Mouse (Mus musculus) adrenal gland, postnatal 14 days (tissue): ENCODE measurements at regions not wholly inside any gene's neighbourhood (a gene's known extent, or its start where the extent isn't known, plus 50 kb on each side); places are given as distances from the start of the nearest gene placed in this dataset.

Experiments
- DNase-seq: peaks from one replicate; pipeline ENCODE4 v3.0.0; 2021; ENCODE audit warnings: mixed read lengths

DNA sequence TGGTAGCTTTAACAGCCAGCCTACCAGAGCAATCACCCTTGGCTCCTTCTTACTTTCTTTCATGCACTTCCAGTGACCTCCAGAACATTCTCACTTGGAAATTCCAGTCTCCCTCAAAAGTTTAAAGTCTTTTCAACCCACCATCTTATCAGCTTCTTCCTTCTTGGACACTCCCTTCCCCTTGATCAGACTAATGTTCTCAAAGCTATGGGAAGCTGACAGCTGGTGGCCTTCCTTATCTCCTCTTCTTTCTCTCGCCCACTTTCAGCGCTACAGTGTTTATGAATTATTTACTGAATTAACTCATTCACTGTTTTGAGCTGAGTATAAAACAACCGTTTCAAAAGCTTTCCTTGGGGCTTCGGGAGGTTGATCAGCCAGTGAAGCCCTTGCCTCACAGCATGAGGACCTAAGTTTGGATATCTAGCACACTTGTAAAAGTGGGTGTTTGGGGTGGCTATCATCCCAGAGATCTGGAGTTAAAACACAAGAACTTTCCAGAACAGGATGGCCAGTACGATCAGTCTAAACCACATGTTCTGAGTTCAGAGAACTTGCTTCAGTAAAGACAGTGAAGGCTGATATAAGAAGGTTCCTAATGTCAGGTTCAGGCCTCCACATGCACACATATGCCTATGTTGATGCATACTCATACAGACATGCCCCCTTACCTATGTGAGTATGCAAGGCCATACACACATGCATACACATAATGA is 59.7 kb upstream of the Ikzf2 start:
- DNase-seq = no peak

DNA sequence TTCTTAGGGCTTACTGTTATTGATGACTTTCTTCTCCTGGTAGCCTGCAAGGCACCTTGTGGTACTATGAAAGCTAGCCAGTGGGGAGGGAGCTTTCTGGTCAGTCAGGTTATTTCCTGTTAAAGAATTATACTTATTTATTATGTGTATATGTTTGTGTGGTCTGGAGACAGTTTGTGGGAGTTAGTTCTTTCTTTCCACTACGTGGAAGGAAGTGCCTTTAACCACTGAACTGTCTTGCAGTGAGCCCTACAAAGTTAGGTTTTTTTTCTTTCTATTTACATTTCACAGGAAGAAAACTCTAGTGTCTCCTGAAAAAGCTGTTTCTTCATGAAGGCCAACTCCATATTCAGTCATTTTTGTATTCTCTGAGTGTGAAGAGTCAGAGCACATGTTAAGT is 65.7 kb upstream of the Ikzf2 start:
- DNase-seq = no peak

DNA sequence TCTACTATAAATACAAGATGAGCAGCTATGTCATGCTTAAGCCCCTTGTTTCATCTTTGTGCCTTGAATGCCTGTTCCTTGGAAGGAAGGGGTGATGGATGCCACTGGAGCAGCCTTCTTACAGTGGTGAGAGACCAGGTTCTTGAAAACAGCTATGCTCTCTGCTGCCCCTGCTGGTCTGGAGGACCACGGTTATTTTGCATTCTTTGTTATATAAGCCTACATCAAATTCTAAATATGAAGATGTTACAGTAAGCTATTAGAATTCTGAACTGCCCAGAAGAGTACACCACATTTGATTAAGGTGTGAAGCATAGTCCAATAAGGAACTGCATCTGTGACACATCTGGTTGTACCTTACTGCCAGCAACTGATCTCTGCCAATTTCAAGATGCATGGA is 69.1 kb upstream of the Spag16 start:
- no peak for DNase-seq

DNA sequence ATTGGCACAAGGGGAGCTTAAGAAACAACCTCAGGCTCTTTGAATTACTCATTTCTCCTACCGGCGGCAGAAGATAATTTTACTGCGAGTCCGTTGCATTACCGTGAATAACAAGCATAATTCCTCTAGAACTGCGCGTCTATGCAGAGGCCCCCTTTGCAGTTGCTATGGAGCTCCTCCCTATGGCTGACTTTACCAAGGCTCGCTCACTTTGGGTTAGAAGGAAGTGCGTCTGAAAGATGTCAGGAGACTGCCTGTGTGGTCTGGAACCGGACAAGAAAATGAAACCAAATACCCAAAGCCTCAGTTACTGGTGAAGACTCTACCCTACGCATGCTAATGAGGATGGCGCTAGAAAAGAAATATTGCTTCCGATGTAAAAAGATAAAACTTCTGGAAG is 67.2 kb upstream of the Spag16 start:
- no peak for DNase-seq

DNA sequence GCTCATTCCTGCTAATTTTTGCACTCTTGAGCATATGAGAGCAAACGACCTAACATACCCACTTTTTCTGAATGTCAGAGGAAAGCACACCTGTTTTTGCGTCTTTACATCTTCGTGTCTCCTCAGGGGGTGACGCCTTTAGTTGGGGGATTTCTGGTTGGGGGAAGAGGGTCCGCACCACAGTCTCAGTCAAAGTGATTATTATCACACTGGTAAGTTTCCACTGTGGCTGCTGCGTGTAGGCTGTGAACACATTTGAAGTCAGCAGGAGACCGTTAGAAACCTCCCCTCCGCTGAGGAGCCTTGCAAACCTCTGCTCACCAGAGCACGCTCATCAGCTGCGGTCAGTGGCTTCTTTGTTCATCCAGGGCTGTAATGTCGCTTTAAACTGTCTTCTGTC is 58.1 kb upstream of the Spag16 start:
- no peak for DNase-seq

DNA sequence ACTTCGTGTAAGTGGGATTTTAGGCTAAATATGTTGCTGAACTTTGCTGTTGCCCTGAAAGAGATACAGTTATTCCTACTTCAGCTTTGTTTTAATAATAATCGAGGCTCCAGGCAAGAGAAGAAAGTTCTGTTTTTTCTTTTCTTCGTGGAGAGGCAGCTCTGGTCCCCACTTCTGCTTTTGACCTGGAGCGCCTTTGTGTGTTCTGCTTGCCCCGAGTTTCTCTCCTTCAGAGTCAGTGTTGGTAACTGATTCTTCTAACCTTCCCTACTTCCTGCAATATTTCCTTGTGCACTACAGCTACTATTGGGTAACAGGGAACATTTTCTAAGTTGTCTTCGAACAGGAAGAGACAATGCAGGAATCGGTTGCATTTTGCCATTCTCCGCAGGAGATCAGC is 56.6 kb upstream of the Spag16 start:
- DNase-seq = no peak

DNA sequence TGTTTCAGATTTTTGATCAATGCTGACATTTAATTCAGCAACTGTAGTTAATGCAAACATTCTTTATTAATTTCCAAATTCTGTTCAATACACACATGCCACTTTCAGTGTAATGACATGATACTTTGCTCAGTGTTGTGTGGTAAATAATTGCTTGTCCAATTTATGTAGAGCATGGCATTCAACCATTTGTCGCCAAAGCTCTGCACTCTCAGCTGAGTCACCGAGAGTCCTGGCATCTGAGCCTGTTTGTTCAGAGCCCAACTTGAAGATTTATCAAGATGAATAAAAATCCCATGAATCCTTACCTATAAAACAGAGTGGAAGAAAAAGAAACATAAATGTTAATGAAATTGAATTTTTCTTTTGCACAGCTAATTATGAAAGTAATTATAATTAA is 55.3 kb upstream of the Spag16 start:
- no peak for DNase-seq

DNA sequence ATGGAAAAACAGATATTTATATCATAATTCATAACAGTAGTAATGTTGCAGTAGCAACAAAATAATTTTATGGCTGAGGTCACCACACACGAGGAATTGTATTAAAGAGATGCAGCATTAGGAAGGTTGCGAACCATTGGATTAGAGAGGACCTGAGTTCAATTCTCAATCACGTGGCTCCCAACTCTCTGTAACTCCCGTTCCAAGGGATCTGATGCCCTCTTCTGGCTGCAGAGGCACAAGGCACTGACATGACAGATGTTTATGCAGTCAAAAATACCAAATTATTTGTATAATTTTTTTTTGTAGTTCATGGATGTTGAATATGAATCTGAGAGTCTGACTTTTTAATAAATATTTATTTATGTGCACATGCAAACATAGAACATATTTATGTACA is 51.2 kb upstream of the Spag16 start:
- DNase-seq = peak; percentile 32
